Mouse (Mus musculus): ENCODE data around the gene Lct. TPM values are rescaled to one million over a fixed set of nuclear protein-coding genes. Genes with fewer than 3 reads are reported as not detected.
A peak's percentile ranks its signal among the peaks of the same experiment; 100 is the strongest.
"Not testable (repeated sequence)": the region's sequence is repeated elsewhere in the genome, so short reads cannot be mapped to it uniquely, and the experiment has no call there.

The Lct gene
- polyA plus RNA-seq, 1 experiment from 2014 or later = 0.27 TPM

DNA sequence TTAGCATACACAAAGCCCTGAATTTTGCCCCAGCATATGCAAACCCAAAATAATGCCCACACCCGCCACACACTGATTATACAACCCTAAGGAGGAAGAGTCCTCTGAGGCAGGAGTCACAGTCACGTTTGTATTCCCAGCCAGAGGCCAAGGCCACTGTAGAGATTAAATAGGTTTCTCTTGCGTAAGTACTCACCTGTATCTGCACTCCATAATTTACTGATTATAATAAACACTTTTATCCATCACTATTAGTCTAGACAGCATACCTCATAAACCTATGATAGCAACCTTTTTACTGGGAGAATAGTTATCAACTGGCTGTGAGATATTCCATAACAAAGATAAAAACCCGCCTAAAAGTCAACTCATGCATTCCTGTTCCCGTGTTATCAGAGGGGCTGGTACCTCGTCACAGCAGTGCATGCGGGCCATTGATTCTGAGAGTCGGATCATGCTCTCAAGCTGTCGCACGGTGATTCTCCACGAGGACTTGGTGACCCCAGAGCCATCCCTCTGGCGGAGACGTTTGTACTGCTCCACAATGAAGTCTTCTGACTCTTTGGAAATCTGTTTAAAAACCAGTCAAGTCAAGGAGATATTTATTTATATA lies 9.7 kb upstream of the Lct start:
- Histone ChIP-seq H3K4me2 (no peak overlapping the region), H3K4me3 (no peak overlapping the region), H3K9ac (no peak overlapping the region), H3K4me1 (replicated peaks) (no peaks in the 10 kb centered on the region), H3K27ac (replicated peaks) (no peak overlapping the region), H3K36me3 (peaks cover 38% of the 10 kb centered on the region), H3K9me3 (no peaks in the 10 kb centered on the region), H3K27me3 (no peaks in the 10 kb centered on the region)
- 90% methylated on average over 13 of the region's 13 CpGs for WGBS
- ATAC-seq (ENCODE audit: low FRiP score, low read depth) = no peak

DNA sequence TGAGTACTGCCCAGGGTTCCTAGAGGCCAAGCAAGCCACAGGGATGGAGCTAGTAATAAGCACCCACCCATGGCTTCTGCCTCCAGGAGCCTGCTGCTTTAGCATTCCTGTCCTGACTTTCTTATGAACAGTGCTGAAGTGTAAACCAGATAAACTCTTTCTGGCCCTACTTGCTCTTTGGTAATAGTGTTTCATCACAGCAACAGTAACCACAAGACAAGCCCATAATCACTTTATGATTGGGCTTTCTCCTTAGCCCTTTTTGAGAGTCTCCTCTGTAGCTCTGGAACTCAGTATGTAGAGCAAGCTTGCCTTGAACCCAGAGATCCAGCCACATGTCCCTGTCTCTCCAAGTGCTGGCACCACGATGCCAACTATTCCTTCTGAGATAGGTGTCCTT lies 2.2 kb upstream of the Lct start:
- Histone ChIP-seq H3K9ac (no peak overlapping the region), H3K27me3 (no peaks in the 10 kb centered on the region), H3K36me3 (peaks cover 27% of the 10 kb centered on the region), H3K4me1 (replicated peaks) (no peaks in the 10 kb centered on the region), H3K4me3 (no peak overlapping the region), H3K27ac (replicated peaks) (no peak overlapping the region), H3K9me3 (no peaks in the 10 kb centered on the region), H3K4me2 (no peak overlapping the region)
- no peak for ATAC-seq (ENCODE audit: low FRiP score, low read depth)
- WGBS = 89% methylated on average over 1 of the region's 1 CpGs

DNA sequence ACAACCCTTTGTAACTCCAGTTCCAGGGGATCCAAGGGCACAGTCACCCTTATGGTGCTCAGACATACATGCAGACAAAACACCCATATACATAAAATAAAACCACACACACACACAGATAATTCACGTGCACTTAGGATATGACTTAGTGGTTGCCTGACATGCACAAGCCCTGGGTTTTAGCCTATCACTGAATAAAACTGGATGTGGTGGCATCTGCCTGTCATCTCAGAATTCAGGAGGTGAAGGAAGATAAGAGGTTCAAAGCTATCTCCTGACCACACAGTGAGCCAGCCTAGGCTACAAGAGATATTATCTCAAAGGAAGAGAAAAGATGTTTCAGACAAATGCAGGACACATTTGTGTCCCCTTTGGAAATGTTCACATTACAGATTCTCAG lies 953 bp downstream of the Lct start:
- no peak overlapping the region for H3K9ac ChIP-seq
- no peak for ATAC-seq (ENCODE audit: low FRiP score, low read depth)
- no peaks in the 10 kb centered on the region for H3K4me1 ChIP-seq (replicated peaks)
- H3K9me3 ChIP-seq = no peaks in the 10 kb centered on the region
- H3K27me3 ChIP-seq = no peaks in the 10 kb centered on the region
- H3K4me3 ChIP-seq = no peak overlapping the region
- 94% methylated on average over 1 of the region's 1 CpGs for WGBS
- H3K4me2 ChIP-seq = no peak overlapping the region
- H3K36me3 ChIP-seq = peaks cover 7% of the 10 kb centered on the region
- no peak overlapping the region for H3K27ac ChIP-seq (replicated peaks)

DNA sequence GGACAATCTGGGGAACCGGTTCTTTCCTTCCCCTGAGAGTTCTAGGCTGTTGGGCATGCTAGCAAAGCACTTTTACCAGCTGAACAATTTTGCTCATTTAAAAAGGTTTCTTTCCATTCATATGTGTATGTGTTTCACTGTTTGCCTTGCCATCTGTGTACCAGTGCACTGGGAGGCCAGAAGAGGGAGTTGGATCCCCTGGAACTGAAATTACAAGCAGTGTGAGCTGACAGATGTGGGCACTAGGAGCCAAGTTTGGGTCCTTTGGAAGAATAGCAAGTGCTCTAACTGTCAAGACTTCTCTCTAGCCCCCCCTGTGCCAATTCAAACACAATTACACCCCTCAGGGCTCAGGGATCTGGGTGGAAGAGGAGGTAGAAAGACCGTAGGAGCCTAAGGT lies 3.3 kb downstream of the Lct start:
- H3K9ac ChIP-seq = no peak overlapping the region
- H3K27me3 ChIP-seq = no peaks in the 10 kb centered on the region
- no peaks in the 10 kb centered on the region for H3K36me3 ChIP-seq
- ATAC-seq (ENCODE audit: low FRiP score, low read depth) = no peak
- H3K4me2 ChIP-seq = no peak overlapping the region
- H3K4me1 ChIP-seq (replicated peaks) = no peaks in the 10 kb centered on the region
- no peaks in the 10 kb centered on the region for H3K9me3 ChIP-seq
- no peak overlapping the region for H3K27ac ChIP-seq (replicated peaks)
- no peak overlapping the region for H3K4me3 ChIP-seq
- WGBS = 89% methylated on average over 2 of the region's 2 CpGs

DNA sequence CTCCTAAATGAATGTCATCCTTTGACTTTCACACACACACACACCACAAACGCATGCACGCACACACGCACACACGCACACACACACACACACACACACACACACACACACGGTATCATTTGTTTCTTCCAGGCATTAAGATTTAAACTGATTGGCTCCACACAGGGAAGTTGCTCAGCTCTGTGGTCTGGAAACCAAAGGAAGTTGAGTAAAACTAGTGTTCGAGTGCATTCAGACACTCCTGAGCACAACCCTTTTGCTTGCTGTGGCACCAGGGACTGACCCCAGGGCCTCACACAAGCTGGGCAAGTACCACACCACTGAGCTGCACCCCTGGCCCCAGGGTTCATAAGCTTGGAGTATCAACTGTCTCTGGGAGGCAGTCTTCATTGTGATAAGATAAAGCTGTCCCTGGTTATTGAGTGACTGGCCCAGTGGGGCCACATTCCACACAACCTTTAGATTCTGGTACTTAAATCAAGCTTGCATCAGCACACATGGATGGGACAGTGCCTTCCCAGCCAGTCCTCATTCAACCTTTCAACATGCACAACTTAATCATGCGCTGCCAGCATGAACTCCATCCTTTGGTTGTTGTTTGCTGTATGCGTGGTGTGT lies 5.0 kb downstream of the Lct start:
- Histone ChIP-seq H3K36me3 (no peaks in the 10 kb centered on the region), H3K9ac (no peak overlapping the region), H3K27ac (replicated peaks) (no peak overlapping the region), H3K4me2 (no peak overlapping the region), H3K9me3 (no peaks in the 10 kb centered on the region), H3K4me1 (replicated peaks) (no peaks in the 10 kb centered on the region), H3K27me3 (no peaks in the 10 kb centered on the region), H3K4me3 (no peak overlapping the region)
- 92% methylated on average over 8 of the region's 8 CpGs for WGBS
- no peak for ATAC-seq (ENCODE audit: low FRiP score, low read depth)

DNA sequence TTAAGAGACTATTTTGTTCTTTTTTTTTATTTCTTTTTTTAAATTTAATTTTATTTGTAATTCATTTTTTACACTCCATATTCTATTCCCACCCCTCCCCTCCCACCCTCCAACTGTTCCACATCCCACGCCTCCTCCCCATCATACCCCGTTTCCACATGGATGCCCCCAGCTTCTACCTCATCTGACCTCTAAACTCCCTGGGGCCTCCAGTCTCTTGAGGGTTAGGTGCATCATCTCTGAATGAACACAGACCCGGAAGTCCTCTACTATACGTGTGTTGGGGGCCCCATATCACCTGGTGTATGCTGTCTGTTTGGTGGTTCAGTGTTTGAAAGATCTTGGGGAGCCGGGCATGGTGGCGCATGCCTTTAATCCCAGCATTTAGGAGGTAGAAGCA lies 8.9 kb downstream of the Lct start:
- not testable (repeated sequence) for H3K4me3 ChIP-seq; H3K4me2 ChIP-seq; H3K27me3 ChIP-seq; H3K36me3 ChIP-seq; H3K9ac ChIP-seq; H3K27ac ChIP-seq (replicated peaks); H3K9me3 ChIP-seq; ATAC-seq (ENCODE audit: low FRiP score, low read depth); H3K4me1 ChIP-seq (replicated peaks)
- WGBS = 89% methylated on average over 6 of the region's 6 CpGs

DNA sequence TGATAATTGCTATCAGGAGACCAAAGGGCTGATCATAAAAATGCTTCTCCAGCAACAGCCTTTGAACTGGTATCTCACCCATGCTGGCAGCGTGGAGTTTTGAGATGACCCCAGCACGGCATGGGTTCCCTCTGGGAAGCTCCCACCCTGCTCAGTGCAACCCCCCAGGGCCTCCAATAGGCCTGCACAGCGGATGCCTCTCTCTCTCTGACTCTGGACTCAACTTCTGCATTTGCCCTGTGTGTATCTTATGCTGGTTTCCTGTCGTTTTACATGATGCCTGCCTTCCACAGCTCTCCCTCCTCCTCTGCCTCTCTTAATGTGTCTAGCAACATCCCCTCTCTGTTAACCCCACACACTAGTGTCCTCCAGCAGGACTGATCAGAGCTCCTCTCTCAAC lies 13.5 kb downstream of the Lct start:
- ATAC-seq (ENCODE audit: low FRiP score, low read depth) = no peak
- H3K4me1 ChIP-seq (replicated peaks) = no peaks in the 10 kb centered on the region
- no peak overlapping the region for H3K27ac ChIP-seq (replicated peaks)
- no peak overlapping the region for H3K9ac ChIP-seq
- no peak overlapping the region for H3K4me3 ChIP-seq
- no peaks in the 10 kb centered on the region for H3K36me3 ChIP-seq
- no peaks in the 10 kb centered on the region for H3K9me3 ChIP-seq
- no peak overlapping the region for H3K4me2 ChIP-seq
- WGBS = 80% methylated on average over 4 of the region's 4 CpGs
- H3K27me3 ChIP-seq = no peaks in the 10 kb centered on the region

DNA sequence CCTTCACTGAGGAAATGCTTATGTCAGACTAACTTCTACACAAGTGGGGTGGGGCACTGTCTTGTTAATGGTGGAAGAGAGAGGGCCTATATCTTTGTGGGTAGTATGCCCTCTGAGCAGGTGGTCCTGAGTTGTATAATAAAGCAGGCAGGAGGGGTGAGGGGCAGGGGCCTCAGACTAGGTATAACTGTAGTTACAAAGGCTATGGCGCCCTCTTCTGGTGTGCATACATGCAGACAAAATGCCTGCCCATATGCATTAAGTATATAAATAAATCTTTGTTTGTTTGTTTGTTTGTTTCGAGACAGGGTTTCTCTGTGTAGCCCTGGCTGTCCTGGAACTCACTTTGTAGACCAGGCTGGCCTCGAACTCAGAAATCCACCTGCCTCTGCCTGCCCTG lies 19.1 kb downstream of the Lct start:
- H3K9me3 ChIP-seq = no peaks in the 10 kb centered on the region
- H3K4me3 ChIP-seq = no peak overlapping the region
- H3K4me1 ChIP-seq (replicated peaks) = no peaks in the 10 kb centered on the region
- no peak overlapping the region for H3K27ac ChIP-seq (replicated peaks)
- ATAC-seq (ENCODE audit: low FRiP score, low read depth) = no peak; the same call in 1 of the 2 replicates
- H3K27me3 ChIP-seq = no peaks in the 10 kb centered on the region
- no peak overlapping the region for H3K9ac ChIP-seq
- no peak overlapping the region for H3K4me2 ChIP-seq
- H3K36me3 ChIP-seq = no peaks in the 10 kb centered on the region
- WGBS = 82% methylated on average over 3 of the region's 3 CpGs

DNA sequence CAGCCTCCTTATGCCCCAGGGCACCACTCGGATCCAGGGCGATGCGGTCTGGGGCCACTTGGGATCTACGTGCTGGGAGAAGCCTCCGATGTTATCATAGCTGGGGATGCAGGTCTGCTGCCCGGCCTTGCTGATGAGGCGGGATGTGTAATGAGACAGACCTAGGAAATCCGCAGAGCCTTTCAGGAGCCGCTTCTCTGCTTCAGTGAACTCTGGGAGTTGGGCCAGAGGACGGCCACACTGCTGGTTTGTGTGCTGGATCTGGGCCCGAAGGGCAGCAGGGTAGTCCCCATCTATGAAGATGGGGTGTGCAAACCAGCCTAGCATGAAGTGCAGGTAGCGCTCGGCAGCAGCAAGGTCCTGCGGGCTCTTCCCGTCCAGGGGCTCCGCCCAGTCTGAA lies 24.2 kb downstream of the Lct start:
- Histone ChIP-seq H3K4me1 (replicated peaks) (no peaks in the 10 kb centered on the region), H3K36me3 (no peaks in the 10 kb centered on the region), H3K9ac (no peak overlapping the region), H3K27ac (replicated peaks) (no peak overlapping the region), H3K27me3 (no peaks in the 10 kb centered on the region), H3K4me3 (no peak overlapping the region), H3K9me3 (no peaks in the 10 kb centered on the region), H3K4me2 (peak overlapping the region; percentile 21; the same call in 1 of the 2 replicates)
- 71% methylated on average over 16 of the region's 16 CpGs for WGBS
- peak; percentile 69 for ATAC-seq (ENCODE audit: low FRiP score, low read depth)

DNA sequence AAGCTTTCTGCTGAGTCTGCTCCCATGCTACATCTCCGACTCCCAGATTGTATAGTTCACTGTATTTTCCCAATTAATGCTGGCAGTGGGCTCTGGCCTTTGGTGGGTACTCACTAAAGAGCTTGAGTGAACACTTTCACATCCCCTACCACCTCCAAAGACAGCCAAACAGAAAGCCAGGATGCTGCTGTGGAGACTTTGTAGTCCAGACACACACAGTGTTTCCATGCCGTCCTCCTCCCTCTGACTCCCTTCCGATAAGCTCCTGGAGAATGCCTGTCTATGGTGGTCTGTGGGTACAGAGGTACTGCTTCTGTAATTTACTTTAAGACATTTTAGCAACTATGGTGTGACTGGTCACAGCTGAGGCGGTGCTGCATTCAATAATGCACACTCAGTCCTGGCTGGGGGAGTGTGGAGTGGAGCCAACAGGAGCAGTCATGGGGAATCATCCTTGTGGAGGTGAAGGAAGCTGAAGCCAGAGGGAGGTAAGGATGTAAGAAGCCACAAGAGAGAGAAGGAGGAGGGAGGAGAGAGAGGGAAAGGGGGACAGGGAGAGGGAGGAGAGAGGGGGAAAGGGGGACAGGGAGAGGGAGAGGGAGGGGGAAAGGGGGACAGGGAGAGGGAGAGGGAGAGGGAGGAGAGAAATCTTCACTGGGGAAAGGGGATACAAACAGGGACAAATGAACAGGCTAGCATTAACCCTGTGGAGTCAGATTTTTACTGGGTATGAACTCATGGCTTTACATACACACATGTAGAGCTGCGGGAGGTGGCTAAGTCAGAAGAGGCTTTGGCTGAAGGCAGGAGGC lies 32.2 kb downstream of the Lct start:
- no peaks in the 10 kb centered on the region for H3K4me1 ChIP-seq (replicated peaks)
- WGBS = 67% methylated on average over 5 of the region's 5 CpGs
- no peaks in the 10 kb centered on the region for H3K27me3 ChIP-seq
- no peak overlapping the region for H3K4me2 ChIP-seq
- H3K27ac ChIP-seq (replicated peaks) = no peak overlapping the region
- no peaks in the 10 kb centered on the region for H3K9me3 ChIP-seq
- no peak overlapping the region for H3K4me3 ChIP-seq
- ATAC-seq (ENCODE audit: low FRiP score, low read depth) = peak; percentile 36; the same call in 1 of the 2 replicates
- H3K36me3 ChIP-seq = no peaks in the 10 kb centered on the region
- no peak overlapping the region for H3K9ac ChIP-seq

DNA sequence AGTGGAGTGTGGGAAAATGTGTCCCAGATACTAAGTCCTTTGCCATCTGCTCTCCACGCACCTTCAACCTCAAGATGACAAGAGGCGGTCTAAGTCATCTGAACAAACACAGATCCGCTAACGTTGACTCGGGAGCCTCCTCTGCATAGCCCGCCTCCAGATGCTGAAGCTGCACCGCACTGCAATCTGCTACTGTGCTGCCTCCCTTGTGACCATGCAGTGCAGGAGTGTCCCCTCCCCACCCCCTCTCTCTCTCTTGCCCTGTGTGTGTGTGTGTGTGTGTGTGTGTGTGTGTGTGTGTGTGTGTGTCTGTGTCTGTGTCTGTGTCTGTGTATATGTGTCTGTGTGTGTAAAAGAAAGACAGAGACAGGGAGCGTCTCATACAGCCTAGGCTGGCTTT lies 32.8 kb downstream of the Lct start:
- 0 out of 2 replicates have a peak, but pooled peaks have one; percentile 42 for ATAC-seq (ENCODE audit: low FRiP score, low read depth)
- no peak overlapping the region for H3K4me2 ChIP-seq
- no peaks in the 10 kb centered on the region for H3K36me3 ChIP-seq
- H3K27me3 ChIP-seq = no peaks in the 10 kb centered on the region
- no peaks in the 10 kb centered on the region for H3K4me1 ChIP-seq (replicated peaks)
- H3K9ac ChIP-seq = no peak overlapping the region
- no peak overlapping the region for H3K27ac ChIP-seq (replicated peaks)
- 81% methylated on average over 8 of the region's 8 CpGs for WGBS
- no peaks in the 10 kb centered on the region for H3K9me3 ChIP-seq
- no peak overlapping the region for H3K4me3 ChIP-seq

DNA sequence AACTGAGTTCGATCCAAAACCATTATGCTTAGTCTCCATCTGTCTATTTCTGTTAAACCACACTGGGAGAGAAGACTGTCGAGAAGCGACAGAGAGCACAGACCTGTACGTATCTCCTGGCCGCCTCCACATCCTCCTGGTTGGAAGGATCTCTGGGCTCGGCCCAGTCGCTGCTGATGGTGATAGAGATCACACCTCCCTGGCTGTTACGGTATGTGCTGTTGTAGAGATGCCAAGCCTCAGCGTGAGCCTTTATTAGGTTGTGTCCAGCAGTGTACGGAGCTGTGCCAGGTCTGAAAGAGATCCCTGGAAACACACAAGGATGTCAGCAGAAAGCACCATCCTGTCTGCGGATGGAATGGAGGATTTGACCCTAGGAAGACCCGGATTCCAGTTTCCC lies 34.6 kb downstream of the Lct start:
- Histone ChIP-seq H3K27me3 (no peaks in the 10 kb centered on the region), H3K36me3 (no peaks in the 10 kb centered on the region), H3K27ac (replicated peaks) (no peak overlapping the region), H3K4me1 (replicated peaks) (no peaks in the 10 kb centered on the region), H3K4me3 (no peak overlapping the region), H3K4me2 (no peak overlapping the region), H3K9ac (no peak overlapping the region), H3K9me3 (no peaks in the 10 kb centered on the region)
- WGBS = 85% methylated on average over 12 of the region's 12 CpGs
- no peak for ATAC-seq (ENCODE audit: low FRiP score, low read depth)
